Mouse (Mus musculus) hindbrain, embryonic 11.5 days (tissue): ENCODE results near the gene Chn1. TPM values are rescaled to one million over a fixed set of nuclear protein-coding genes. Genes with fewer than 3 reads are reported as not detected.

Source experiments
- ATAC-seq: fragments of 200-750 bp; cut with Nextera tagmentation; 2 replicates; pipeline ENCODE4 v1.8.0; 2017; ENCODE audit warnings: mild to moderate bottlenecking, moderate TSS enrichment, moderate library complexity; ENCODE audit not compliant: low FRiP score
- DNase-seq: peaks from one replicate; pipeline ENCODE4 v3.0.0-alpha.2; 2015; ENCODE audit warnings: low spot score
- H3K27ac ChIP-seq: fragments of 300-500 bp; sonication (generic); 2 replicates; pipeline ENCODE4 v1.5.1; 2014; ENCODE audit warnings: mild to moderate bottlenecking, low read depth, low read length
- H3K27me3 ChIP-seq: fragments of 300-500 bp; sonication (generic); 2 replicates; pipeline ENCODE4 v1.6.1; 2014; ENCODE audit warnings: mild to moderate bottlenecking, low read length, moderate library complexity, mixed read lengths; ENCODE audit not compliant: control insufficient read depth, insufficient read depth
- H3K36me3 ChIP-seq: fragments of 300-500 bp; sonication (generic); 2 replicates; pipeline ENCODE4 v1.6.1; 2014; ENCODE audit warnings: mild to moderate bottlenecking, low read length, moderate library complexity, mixed read lengths; ENCODE audit not compliant: control insufficient read depth, insufficient read depth
- H3K4me1 ChIP-seq: fragments of 300-500 bp; sonication (generic); replicated peaks from 2 replicates; pipeline ENCODE4 v1.6.1; 2014; ENCODE audit warnings: low read length, mixed read lengths; ENCODE audit not compliant: control insufficient read depth, insufficient read depth
- H3K4me2 ChIP-seq: fragments of 300-500 bp; sonication (generic); replicated peaks from 2 replicates; pipeline ENCODE4 v1.6.1; 2014; ENCODE audit warnings: mild to moderate bottlenecking, low read depth, low read length
- H3K4me3 ChIP-seq: fragments of 300-500 bp; sonication (generic); 2 replicates; pipeline ENCODE4 v1.5.1; 2014; ENCODE audit warnings: low read depth, low read length
- H3K9ac ChIP-seq: fragments of 300-500 bp; sonication (generic); 2 replicates; pipeline ENCODE4 v1.6.1; 2014; ENCODE audit warnings: low read depth, low read length
- H3K9me3 ChIP-seq: fragments of 300-500 bp; sonication (generic); 2 replicates; pipeline ENCODE4 v1.6.1; 2016; ENCODE audit warnings: low read length; ENCODE audit not compliant: control insufficient read depth
- WGBS: fragments of 180-500 bp; shearing (Covaris S2); extraction: QIAGEN DNeasy Blood & Tissue Kit; methylation state at CpG from one replicate; pipeline ENCODE4 v1.1.7; 2014; 5-methylcytosine and 5-hydroxymethylcytosine counted together
- polyA plus RNA-seq: library from polyadenylated mRNA; unstranded; fragments of >200 nt; fragmentation: Nextera tagmentation; extraction: Ambion mirVana; gene quantifications from 2 replicates; pipeline ENCODE4 v1.2.1, GENCODE M21; 2014

The Chn1 gene
- polyA plus RNA-seq, 1 experiment from 2014 or later = 90.3 TPM

GRCm38 (mm10) chr2:73724934-73725333, 50.2 kb downstream of the Chn1 start:
- Histone ChIP-seq H3K4me2 (no peak overlapping the region), H3K9ac (no peak overlapping the region), H3K9me3 (no peaks in the 10 kb centered on the region), H3K4me3 (no peak overlapping the region), H3K27ac (no peak overlapping the region), H3K27me3 (no peaks in the 10 kb centered on the region), H3K4me1 (no peaks in the 10 kb centered on the region), H3K36me3 (no peaks in the 10 kb centered on the region)
- DNase-seq = no peak
- ATAC-seq = no peak
- 64% methylated on average over 3 of the region's 3 CpGs for WGBS

GRCm38 (mm10) chr2:73721821-73722220, 53.3 kb downstream of the Chn1 start:
- Histone ChIP-seq H3K27me3 (no peaks in the 10 kb centered on the region), H3K4me1 (no peaks in the 10 kb centered on the region), H3K9ac (no peak overlapping the region), H3K9me3 (no peaks in the 10 kb centered on the region), H3K27ac (no peak overlapping the region), H3K4me2 (no peak overlapping the region), H3K36me3 (no peaks in the 10 kb centered on the region), H3K4me3 (no peak overlapping the region)
- peak; percentile 21 for DNase-seq
- no peak for ATAC-seq
- WGBS = 47% methylated on average over 4 of the region's 4 CpGs

GRCm38 (mm10) chr2:73712481-73712880, 62.7 kb downstream of the Chn1 start:
- ATAC-seq (no peak), DNase-seq (no peak)
- Histone ChIP-seq H3K4me1 (no peaks in the 10 kb centered on the region), H3K4me3 (no peak overlapping the region), H3K27me3 (no peaks in the 10 kb centered on the region), H3K27ac (no peak overlapping the region), H3K4me2 (no peak overlapping the region), H3K9me3 (no peaks in the 10 kb centered on the region), H3K36me3 (no peaks in the 10 kb centered on the region), H3K9ac (no peak overlapping the region)

GRCm38 (mm10) chr2:73693045-73693444, 82.1 kb downstream of the Chn1 start:
- ATAC-seq = no peak
- Histone ChIP-seq H3K36me3 (no peaks in the 10 kb centered on the region), H3K4me3 (no peak overlapping the region), H3K9me3 (no peaks in the 10 kb centered on the region), H3K4me1 (no peaks in the 10 kb centered on the region), H3K27ac (no peak overlapping the region), H3K4me2 (no peak overlapping the region), H3K9ac (no peak overlapping the region), H3K27me3 (no peaks in the 10 kb centered on the region)
- DNase-seq = no peak
- 76% methylated on average over 4 of the region's 4 CpGs for WGBS

- Histone ChIP-seq H3K4me3 (no peak overlapping the region), H3K36me3 (no peaks in the 10 kb centered on the region), H3K4me2 (no peak overlapping the region), H3K9me3 (no peaks in the 10 kb centered on the region), H3K27ac (no peak overlapping the region), H3K9ac (no peak overlapping the region), H3K4me1 (no peaks in the 10 kb centered on the region), H3K27me3 (no peaks in the 10 kb centered on the region)
- DNase-seq = no peak
- WGBS = 82% methylated on average over 6 of the region's 6 CpGs
- ATAC-seq = no peak
These were observed 84.2 kb downstream of the Chn1 start for GRCm38 (mm10) chr2:73690783-73691604.

GRCm38 (mm10) chr2:73682500-73682899, 92.6 kb downstream of the Chn1 start:
- H3K9me3 ChIP-seq = no peaks in the 10 kb centered on the region
- no peak overlapping the region for H3K9ac ChIP-seq
- H3K4me2 ChIP-seq = no peak overlapping the region
- H3K4me1 ChIP-seq = no peaks in the 10 kb centered on the region
- ATAC-seq (no peak), DNase-seq (no peak)
- WGBS = 76% methylated on average over 1 of the region's 1 CpGs
- no peaks in the 10 kb centered on the region for H3K27me3 ChIP-seq
- H3K27ac ChIP-seq = no peak overlapping the region
- no peaks in the 10 kb centered on the region for H3K36me3 ChIP-seq
- no peak overlapping the region for H3K4me3 ChIP-seq

GRCm38 (mm10) chr2:73680425-73681027, 94.6 kb downstream of the Chn1 start:
- Histone ChIP-seq H3K9me3 (no peaks in the 10 kb centered on the region), H3K4me2 (no peak overlapping the region), H3K36me3 (no peaks in the 10 kb centered on the region), H3K9ac (no peak overlapping the region), H3K27ac (no peak overlapping the region), H3K4me3 (no peak overlapping the region), H3K27me3 (no peaks in the 10 kb centered on the region), H3K4me1 (no peaks in the 10 kb centered on the region)
- ATAC-seq (no peak), DNase-seq (no peak)
- 89% methylated on average over 1 of the region's 1 CpGs for WGBS

- WGBS = 77% methylated on average over 4 of the region's 4 CpGs
- DNase-seq = no peak
- no peak overlapping the region for H3K4me3 ChIP-seq
- H3K4me1 ChIP-seq = no peaks in the 10 kb centered on the region
- H3K4me2 ChIP-seq = no peak overlapping the region
- ATAC-seq = no peak
- no peaks in the 10 kb centered on the region for H3K36me3 ChIP-seq
- no peaks in the 10 kb centered on the region for H3K27me3 ChIP-seq
- H3K27ac ChIP-seq = no peak overlapping the region
- no peaks in the 10 kb centered on the region for H3K9me3 ChIP-seq
- no peak overlapping the region for H3K9ac ChIP-seq
These were observed 106.5 kb downstream of the Chn1 start for GRCm38 (mm10) chr2:73668608-73669007.
